Mouse (Mus musculus): Measurements from ENCODE around the gene Gm10681.
A peak's percentile ranks its signal among the peaks of the same experiment; 100 is the strongest.
"Not testable (repeated sequence)": the region's sequence is repeated elsewhere in the genome, so short reads cannot be mapped to it uniquely, and the experiment has no call there.

Gene Gm10681

DNA sequence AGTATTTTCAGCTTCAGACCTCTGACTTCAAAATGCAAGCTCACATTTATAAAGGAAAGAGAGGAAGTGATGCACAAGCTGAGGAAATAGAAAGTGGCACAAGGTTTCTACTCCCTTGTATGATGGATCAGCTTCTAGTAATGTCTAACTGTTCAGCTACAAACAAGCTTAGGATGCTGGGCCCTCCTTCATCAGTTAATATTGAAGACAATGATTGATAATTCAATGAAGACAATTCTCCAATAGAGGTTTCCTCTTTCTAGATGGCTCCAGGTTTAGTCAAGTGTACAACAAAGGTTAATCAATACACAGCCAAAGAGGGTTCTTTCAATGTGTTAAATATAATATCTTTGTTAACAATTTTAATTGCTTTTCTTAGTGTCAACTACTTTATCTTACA, at the start of gene Gm10681:
Gm10681 (minus strand) TSS at position 101 of the 400 bp plus-strand sequence.
- no peak for DNase-seq

DNA sequence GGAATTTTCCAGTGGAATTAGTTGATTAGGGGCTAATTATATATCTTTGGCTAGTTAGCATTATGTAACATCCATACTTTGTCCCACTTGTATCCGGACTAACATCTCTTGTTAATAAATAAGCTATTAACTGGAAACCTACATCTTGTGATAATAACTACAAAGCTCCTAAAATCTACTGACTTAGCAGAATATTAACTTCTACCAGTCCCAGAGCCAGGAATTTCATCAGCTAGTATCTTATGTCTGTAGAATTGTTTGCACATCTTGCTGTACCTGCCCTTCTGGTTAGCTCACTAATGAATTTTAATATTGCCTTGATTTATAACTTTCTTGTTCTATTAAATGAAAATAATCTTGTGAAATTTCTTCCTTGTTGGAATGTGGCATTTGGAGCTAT, 46.5 kb upstream of the Gm10681 start:
- no peak for DNase-seq

- DNase-seq: no peak
These were observed 41.5 kb upstream of the Gm10681 start, which contains the start of gene Hsd3b5 for GRCm38 (mm10) chr3:98630152-98630551. TSS of gene Hsd3b5 (minus strand) at chr3:98630252.

DNA sequence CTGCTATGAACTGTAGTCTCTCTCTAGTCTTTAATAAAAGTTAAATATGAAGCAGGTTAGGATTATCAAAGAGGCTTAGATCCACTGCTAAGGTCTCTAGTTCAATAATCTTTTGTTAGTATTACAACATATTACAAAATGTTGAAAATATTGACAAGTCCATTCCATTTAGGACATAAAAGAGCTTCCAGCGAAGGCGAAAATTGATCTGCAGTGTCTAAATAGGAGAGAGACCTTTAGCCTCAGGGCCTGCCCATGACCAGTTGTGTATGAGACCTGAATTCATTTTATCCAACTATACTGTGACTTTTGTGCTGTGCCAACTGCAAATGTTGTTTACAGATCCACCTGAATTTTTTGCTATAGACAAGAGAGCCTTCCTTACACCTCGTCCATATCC, 41.0 kb upstream of the Gm10681 start:
- no peak for DNase-seq

DNA sequence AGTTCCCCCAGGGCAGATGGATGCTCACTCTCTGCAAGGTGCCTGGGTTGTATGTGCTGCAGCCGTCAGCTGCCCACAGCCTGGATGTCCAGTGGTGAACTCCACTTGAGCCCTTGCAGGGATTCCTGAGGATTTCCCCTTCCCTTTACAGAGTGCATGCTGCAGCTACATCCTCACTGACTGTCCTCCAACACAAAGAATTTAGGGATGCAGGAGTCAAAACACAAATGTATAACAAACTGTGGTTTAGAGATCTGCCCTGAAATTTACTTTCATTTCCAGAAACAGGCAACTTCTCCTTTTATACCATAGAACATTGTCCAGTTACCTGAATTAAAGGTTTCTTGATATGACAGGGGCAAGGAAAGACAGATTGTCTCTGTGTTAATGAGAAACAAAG, 28.2 kb upstream of the Gm10681 start:
- not testable (repeated sequence) for DNase-seq

- not testable (repeated sequence) for DNase-seq
These were observed 27.6 kb upstream of the Gm10681 start for GRCm38 (mm10) chr3:98616244-98616643.

GRCm38 (mm10) chr3:98614406-98614927, 25.9 kb upstream of the Gm10681 start:
- DNase-seq: not testable (repeated sequence)

- DNase-seq: no peak
These were observed 25.4 kb upstream of the Gm10681 start for GRCm38 (mm10) chr3:98613963-98614362.

- DNase-seq: not testable (repeated sequence)
These were observed 24.9 kb upstream of the Gm10681 start for GRCm38 (mm10) chr3:98613540-98613939.

- DNase-seq: no peak
These were observed 886 bp downstream of the Gm10681 start for GRCm38 (mm10) chr3:98587721-98588120.

- DNase-seq: not testable (repeated sequence)
These were observed 6.0 kb downstream of the Gm10681 start for GRCm38 (mm10) chr3:98582622-98583021.

- not testable (repeated sequence) for DNase-seq
These were observed 6.4 kb downstream of the Gm10681 start for GRCm38 (mm10) chr3:98582202-98582601.

GRCm38 (mm10) chr3:98581024-98581423, 7.6 kb downstream of the Gm10681 start:
- DNase-seq: peak; percentile 6 to 8

DNA sequence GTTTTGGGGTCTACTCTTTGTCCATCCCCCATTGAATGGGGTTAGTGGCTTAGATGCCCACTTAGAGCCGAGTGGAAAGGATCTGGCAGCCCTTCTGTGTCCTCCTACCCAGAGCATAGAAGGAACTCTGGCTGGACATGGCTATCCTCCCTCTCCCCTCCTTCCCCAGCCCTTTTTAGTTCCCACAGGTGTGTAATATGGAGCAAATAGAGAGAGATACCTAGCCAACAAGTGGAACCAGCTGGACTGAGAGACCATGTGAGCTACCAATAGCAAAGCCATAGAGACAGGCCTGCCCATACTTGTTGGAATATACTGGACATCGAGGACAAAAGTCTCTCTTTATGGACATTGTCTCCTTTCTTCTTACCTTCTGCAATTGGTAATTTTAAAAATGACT, 20.9 kb downstream of the Gm10681 start:
- not testable (repeated sequence) for DNase-seq

DNA sequence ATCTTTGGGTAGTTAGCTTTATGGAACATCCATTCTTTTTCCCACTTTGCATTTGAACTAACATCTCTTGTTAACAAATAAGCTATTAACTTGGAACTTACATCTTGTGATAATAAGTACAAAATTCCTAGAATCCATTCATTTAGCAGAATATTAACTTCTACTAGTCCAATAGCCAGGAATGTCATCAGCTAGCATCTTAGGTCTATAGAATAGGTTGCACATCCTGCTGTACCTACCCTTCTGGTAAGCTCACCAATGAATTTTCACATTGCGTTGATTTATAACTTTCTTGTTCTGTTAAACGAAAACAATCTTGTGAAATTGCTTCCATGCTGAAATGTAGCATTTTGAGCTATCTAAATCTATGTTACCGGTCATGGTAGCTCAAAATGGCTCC, 23.7 kb downstream of the Gm10681 start:
- DNase-seq: not testable (repeated sequence)

GRCm38 (mm10) chr3:98563831-98564230, 24.8 kb downstream of the Gm10681 start:
- not testable (repeated sequence) for DNase-seq

DNA sequence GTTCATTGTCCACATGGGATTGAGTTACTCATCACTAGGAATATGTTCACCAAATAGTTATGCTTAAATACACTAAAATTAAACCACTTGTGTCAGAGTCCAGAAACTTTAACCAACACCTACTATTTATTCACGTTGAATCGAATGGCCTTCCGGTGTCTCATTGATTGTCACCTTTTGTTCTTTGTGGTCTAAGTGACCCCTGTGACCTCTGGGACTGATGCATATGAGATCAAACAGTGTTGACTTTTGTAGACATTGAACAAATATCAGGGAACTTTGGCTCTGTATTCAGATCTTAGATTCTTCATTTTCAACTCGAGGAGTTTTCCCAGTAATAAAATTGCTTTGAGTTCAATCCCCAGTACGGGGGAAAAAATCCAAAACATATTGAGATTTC, 27.9 kb downstream of the Gm10681 start:
- DNase-seq: not testable (repeated sequence)

DNA sequence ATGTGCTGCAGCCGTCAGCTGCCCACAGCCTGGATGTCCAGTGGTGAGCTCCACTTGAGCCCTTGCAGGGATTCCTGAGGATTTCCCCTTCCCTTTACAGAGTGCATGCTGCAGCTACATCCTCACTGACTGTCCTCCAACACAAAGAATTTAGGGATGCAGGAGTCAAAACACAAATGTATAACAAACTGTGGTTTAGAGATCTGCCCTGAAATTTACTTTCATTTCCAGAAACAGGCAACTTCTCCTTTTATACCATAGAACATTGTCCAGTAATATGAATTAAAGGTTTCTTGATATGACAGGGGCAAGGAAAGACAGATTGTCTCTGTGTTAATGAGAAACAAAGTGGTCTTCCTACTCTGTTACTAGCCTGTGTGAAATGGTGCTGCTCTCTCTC, 37.8 kb downstream of the Gm10681 start:
- DNase-seq: not testable (repeated sequence)

- DNase-seq: not testable (repeated sequence)
These were observed 38.4 kb downstream of the Gm10681 start for GRCm38 (mm10) chr3:98550215-98550614.

GRCm38 (mm10) chr3:98548495-98548894, 40.1 kb downstream of the Gm10681 start:
- not testable (repeated sequence) for DNase-seq

GRCm38 (mm10) chr3:98547641-98548040, 41.0 kb downstream of the Gm10681 start:
- not testable (repeated sequence) for DNase-seq

- not testable (repeated sequence) for DNase-seq
These were observed 63.6 kb downstream of the Gm10681 start for GRCm38 (mm10) chr3:98524978-98525377.

DNA sequence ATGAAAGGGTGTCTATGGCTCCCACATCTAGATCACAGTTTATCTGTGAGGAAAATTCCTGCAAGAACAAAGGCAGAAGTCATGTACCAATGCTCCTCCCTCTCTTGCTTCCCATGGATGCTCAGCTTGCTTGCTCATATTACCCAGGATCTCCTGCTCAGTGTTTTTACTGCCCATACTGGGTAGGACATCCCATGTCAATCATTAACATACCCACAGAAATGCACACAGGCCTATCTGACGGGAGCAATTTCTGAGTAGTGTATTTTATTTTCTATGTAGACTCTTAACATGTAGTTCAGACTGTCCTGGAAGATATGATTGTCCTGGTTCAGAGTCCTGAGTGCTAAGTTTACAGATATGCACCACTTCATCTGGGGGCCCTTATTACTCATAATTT, 64.1 kb downstream of the Gm10681 start:
- DNase-seq: not testable (repeated sequence)

DNA sequence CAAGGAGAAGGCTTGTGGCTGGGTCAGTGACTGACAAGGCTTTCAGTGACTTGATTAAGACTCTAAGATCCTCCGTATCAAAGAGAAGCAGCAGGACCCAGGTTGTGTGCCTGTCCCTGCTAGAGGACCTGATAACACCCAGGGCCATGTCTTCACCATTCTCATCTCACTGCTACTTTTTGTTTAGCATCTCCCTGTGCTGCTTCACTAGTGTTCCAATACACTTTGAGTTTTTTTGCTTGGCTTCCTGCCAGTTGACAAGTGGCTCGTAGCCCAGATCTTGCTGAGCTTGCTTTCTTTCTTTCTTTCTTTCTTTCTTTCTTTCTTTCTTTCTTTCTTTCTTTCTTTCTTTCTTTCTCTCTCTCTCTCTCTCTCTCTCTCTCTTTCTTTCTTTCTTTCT, 65.8 kb downstream of the Gm10681 start:
- DNase-seq: not testable (repeated sequence)

DNA sequence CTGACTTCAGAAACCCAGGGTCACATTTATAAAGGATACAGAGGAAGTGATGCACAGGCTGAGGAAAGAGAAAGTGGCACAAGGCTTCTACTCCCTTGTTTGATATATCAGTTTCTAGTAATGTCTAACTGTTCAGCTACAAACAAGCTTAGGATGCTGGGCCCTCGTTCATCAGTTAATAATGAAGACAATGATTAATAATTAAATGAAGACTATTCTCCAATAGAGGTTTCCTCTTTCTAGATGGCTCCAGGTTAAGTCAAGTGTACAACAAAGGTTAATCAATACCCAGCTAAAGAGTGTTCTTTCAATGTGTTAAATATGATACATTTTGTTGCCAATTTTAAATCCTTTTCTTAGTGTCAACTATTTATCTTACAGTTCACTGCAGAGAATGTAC, 78.2 kb downstream of the Gm10681 start, which contains the start of gene Hsd3b4:
Hsd3b4 (minus strand) TSS at position 101 of the 400 bp plus-strand sequence.
- DNase-seq: not testable (repeated sequence)
